Mouse (Mus musculus) forebrain, postnatal 0 days (tissue): ENCODE measurements around the gene Fmnl3. TPM values are rescaled to one million over a fixed set of nuclear protein-coding genes. Genes with fewer than 3 reads are reported as not detected.
A peak's percentile ranks its signal among the peaks of the same experiment; 100 is the strongest.

Experiments
- ATAC-seq: fragments of 200-750 bp; cut with Nextera tagmentation; 2 replicates; pipeline ENCODE4 v1.8.0; 2017; ENCODE audit warnings: mild to moderate bottlenecking, moderate library complexity
- DNase-seq: peaks from one replicate; pipeline ENCODE4 v3.0.0-alpha.2; 2015
- H3K27ac ChIP-seq: fragments of 300-500 bp; sonication (generic); 2 replicates; pipeline ENCODE4 v1.5.1; 2014; ENCODE audit warnings: low read depth, mild to moderate bottlenecking, antibody characterized with exemption, low read length, moderate library complexity, mixed read lengths
- H3K27me3 ChIP-seq: fragments of 300-500 bp; sonication (generic); 2 replicates; pipeline ENCODE4 v1.6.1; 2014; ENCODE audit warnings: mild to moderate bottlenecking, low read length, mixed read lengths; ENCODE audit not compliant: insufficient read depth
- H3K36me3 ChIP-seq: fragments of 300-500 bp; sonication (generic); 2 replicates; pipeline ENCODE4 v1.6.1; 2014; ENCODE audit warnings: mild to moderate bottlenecking, moderate library complexity; ENCODE audit not compliant: insufficient read depth
- H3K4me1 ChIP-seq: fragments of 300-500 bp; sonication (generic); 2 replicates; pipeline ENCODE4 v1.6.1; 2014; ENCODE audit warnings: antibody characterized with exemption; ENCODE audit not compliant: insufficient read depth
- H3K4me2 ChIP-seq: fragments of 300-500 bp; sonication (generic); 2 replicates; pipeline ENCODE4 v1.6.1; 2014; ENCODE audit warnings: low read depth, mild to moderate bottlenecking, moderate library complexity
- H3K4me3 ChIP-seq: fragments of 300-500 bp; sonication (generic); 2 replicates; pipeline ENCODE4 v1.5.1; 2014; ENCODE audit warnings: low read depth, low read length, mixed read lengths
- H3K9ac ChIP-seq: fragments of 300-500 bp; sonication (generic); 2 replicates; pipeline ENCODE4 v1.6.1; 2014; ENCODE audit warnings: mild to moderate bottlenecking
- H3K9me3 ChIP-seq: fragments of 300-500 bp; sonication (generic); 2 replicates; pipeline ENCODE4 v1.6.1; 2016; ENCODE audit warnings: low read length
- CTCF ChIP-seq: sonication (generic); IDR thresholded peaks from 2 replicates; pipeline ENCODE4 v1.5.1; 2016; ENCODE audit warnings: antibody characterized with exemption, control low read depth, low read depth
- WGBS: fragments of 180-500 bp; shearing (Covaris S2); extraction: QIAGEN DNeasy Blood & Tissue Kit; methylation state at CpG from one replicate; pipeline ENCODE4 v1.1.7; 2014; 5-methylcytosine and 5-hydroxymethylcytosine counted together
- polyA plus RNA-seq: library from polyadenylated mRNA; unstranded; fragments of >200 nt; fragmentation: Nextera tagmentation; extraction: Ambion mirVana; gene quantifications from 2 replicates; pipeline ENCODE4 v1.2.1, GENCODE M21; 2015
- total RNA-seq: library from RNA; depleted of rRNA; stranded (reverse); fragments of >200 nt; gene quantifications from 2 replicates; pipeline ENCODE4 v1.2.3, GENCODE M21; 2014

Fmnl3 gene
- total and polyA plus RNA-seq, 2 experiments from 2014 or later: 8.6 to 14.2 TPM

DNA sequence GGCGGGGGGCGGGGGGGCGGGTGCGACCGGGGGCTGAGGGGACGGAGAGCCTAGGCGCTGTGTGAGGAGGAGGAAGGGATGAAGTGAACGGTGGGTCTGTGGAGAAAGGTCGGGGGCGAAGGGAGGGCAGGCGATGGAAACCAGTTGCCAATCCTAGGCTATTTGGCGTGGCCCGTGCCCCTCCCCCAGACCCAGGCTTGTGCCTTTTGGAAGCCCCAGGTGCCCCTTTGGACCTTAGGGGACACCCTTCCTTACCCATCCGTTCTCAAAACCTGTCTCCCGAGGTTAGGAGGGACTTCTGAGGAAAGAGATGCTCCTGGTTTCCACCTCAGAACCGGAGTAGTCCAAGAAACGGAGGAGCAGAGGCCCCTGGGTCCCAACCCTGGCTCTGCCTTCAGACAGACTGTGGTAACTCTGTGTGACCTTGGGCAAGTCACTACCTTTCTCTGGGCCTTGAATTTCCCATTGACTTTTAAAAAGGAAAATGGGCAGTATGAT is 74.7 kb downstream of the Fmnl3 start, which contains the start of gene Fam186b:
TSS of gene Fam186b (minus strand) at position 405 of the 498 bp plus-strand sequence.
- WGBS: 3% methylated on average over 13 of the region's 17 CpGs
- peak within 1 kb of the TSS; percentile 62 for H3K4me3 ChIP-seq
- H3K27me3 ChIP-seq: no peaks in the 10 kb centered on the region
- H3K9me3 ChIP-seq: no peaks in the 10 kb centered on the region
- peak within 1 kb of the TSS; percentile 92 for H3K27ac ChIP-seq
- H3K36me3 ChIP-seq: no peaks in the 10 kb centered on the region
- no peak for ATAC-seq
- H3K9ac ChIP-seq: peak within 1 kb of the TSS; percentile 72
- H3K4me2 ChIP-seq: peak within 1 kb of the TSS; percentile 57
- DNase-seq: peak; percentile 40
- no peak for TF ChIP-seq CTCF
- 0 out of 2 replicates have a peak, but pooled peaks cover 10% of the 10 kb centered on the region for H3K4me1 ChIP-seq

DNA sequence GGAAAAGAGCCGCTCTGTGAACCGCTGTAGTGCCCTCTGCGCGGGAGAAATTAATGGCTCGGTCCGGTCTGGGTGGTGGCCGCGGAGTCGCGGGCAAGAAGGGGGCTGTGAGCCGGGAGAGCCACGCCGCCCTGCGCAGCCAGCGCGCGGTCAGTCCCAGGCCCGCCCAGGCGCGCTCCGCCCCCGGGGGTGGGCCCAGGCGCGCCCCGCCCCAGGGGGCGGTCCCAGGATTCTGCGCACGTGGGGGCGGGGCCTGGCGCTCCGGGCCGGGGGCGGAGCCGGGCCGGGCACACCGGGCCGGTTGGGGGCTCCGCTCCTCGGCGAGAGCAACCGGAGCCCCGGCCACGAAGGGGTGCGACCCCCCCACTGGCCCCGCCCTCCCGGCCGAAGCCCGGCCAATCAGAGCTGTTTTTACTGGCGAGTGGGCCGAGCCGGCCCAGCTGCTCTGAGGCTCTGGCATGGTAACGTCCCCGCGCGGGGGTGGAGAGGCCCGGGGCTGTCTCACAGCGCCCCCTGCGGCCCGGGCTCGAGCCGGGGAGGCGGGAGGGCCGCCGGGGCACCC is 75.4 kb downstream of the Fmnl3 start, which contains the start of gene Prpf40b:
TSS of gene Prpf40b (plus strand) at position 275 of the 562 bp plus-strand sequence.
- Histone ChIP-seq H3K27me3 (no peaks in the 10 kb centered on the region), H3K4me2 (peak within 1 kb of the TSS; percentile 57), H3K9me3 (no peaks in the 10 kb centered on the region), H3K9ac (peak within 1 kb of the TSS; percentile 72), H3K4me3 (peak within 1 kb of the TSS; percentile 62), H3K36me3 (no peaks in the 10 kb centered on the region), H3K27ac (peak within 1 kb of the TSS; percentile 92), H3K4me1 (0 out of 2 replicates have a peak, but pooled peaks cover 10% of the 10 kb centered on the region)
- peak; percentile 58 for TF ChIP-seq CTCF
- DNase-seq (peak; percentile 96), ATAC-seq (peak; percentile 96)
- 2% methylated on average over 51 of the region's 64 CpGs for WGBS

DNA sequence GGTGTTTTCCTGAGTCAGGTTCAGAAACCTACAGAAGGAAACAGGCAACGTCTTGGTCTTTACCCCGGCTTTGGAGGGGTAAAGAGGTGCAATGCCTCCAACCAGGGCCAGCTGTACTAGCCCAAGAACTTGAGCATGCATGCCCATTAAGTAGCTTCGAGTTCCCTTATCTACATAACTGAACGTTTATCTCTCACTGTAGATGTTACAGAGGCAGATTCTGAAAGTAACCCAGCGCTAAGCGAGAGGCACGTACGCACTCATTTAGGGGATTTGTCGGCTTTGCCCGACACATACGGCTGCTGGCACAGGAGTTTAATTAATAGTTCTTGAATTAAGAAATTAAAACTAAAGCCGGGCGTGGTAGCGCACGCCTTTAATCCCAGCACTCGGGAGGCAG is 76.0 kb downstream of the Fmnl3 start:
- 0 out of 2 replicates have a peak, but pooled peaks cover 10% of the 10 kb centered on the region for H3K4me1 ChIP-seq
- H3K27ac ChIP-seq: no peak overlapping the region
- peak overlapping the region; percentile 72 for H3K9ac ChIP-seq
- no peaks in the 10 kb centered on the region for H3K27me3 ChIP-seq
- H3K36me3 ChIP-seq: no peaks in the 10 kb centered on the region
- H3K4me3 ChIP-seq: peak overlapping the region; percentile 62
- DNase-seq: peak; percentile 29
- no peaks in the 10 kb centered on the region for H3K9me3 ChIP-seq
- no peak for ATAC-seq
- WGBS: 16% methylated on average over 16 of the region's 16 CpGs
- TF ChIP-seq CTCF: no peak
- peak overlapping the region; percentile 57 for H3K4me2 ChIP-seq

DNA sequence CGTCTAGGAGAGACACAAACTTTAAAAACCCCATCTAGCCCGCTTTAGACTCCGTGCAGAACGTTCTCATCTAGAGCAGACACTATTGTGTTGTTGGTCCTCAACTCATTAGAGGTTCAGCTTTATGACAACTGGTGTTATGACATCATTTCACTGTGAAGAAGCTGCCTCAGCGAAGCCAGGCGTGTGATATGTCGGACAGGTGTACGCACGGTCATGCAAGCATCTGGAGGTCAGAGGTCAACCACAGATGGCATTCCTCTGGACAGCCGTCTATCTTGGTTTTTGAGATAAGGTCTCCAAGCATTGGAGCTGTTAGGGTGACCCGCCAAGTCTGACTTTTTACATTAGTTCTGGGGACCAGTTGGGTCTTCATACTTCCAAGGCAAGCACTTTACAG is 79.7 kb downstream of the Fmnl3 start:
- no peak overlapping the region for H3K27ac ChIP-seq
- 0 out of 2 replicates have a peak, but pooled peaks cover 4% of the 10 kb centered on the region for H3K4me1 ChIP-seq
- no peaks in the 10 kb centered on the region for H3K36me3 ChIP-seq
- TF ChIP-seq CTCF: no peak
- no peaks in the 10 kb centered on the region for H3K9me3 ChIP-seq
- no peaks in the 10 kb centered on the region for H3K27me3 ChIP-seq
- DNase-seq (no peak), ATAC-seq (no peak)
- H3K9ac ChIP-seq: no peak overlapping the region
- WGBS: 90% methylated on average over 11 of the region's 11 CpGs
- no peak overlapping the region for H3K4me3 ChIP-seq
- H3K4me2 ChIP-seq: no peak overlapping the region

DNA sequence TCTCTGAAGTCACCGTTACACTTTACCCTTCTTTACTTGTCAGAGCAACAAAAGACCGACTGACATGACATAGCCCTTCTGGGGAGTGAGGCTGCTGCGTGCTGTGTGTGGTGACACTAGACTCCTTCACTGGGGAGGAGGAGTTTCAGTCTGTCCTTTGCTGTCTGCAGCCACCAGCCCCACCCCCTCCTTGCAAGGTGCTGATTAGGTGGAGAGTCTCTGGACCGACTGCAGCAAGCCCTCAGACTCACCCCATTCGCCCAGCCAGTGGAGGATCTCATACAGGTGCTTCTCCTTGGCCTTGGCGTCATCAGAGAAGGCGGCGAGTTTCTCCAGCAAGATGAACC is 85.1 kb downstream of the Fmnl3 start:
- H3K9me3 ChIP-seq: no peaks in the 10 kb centered on the region
- 55% methylated on average over 8 of the region's 8 CpGs for WGBS
- no peak for ATAC-seq
- no peak for TF ChIP-seq CTCF
- H3K4me2 ChIP-seq: no peak overlapping the region
- no peaks in the 10 kb centered on the region for H3K27me3 ChIP-seq
- no peak overlapping the region for H3K9ac ChIP-seq
- H3K27ac ChIP-seq: no peak overlapping the region
- DNase-seq: no peak
- no peaks in the 10 kb centered on the region for H3K36me3 ChIP-seq
- no peak overlapping the region for H3K4me3 ChIP-seq
- no peaks in the 10 kb centered on the region for H3K4me1 ChIP-seq

DNA sequence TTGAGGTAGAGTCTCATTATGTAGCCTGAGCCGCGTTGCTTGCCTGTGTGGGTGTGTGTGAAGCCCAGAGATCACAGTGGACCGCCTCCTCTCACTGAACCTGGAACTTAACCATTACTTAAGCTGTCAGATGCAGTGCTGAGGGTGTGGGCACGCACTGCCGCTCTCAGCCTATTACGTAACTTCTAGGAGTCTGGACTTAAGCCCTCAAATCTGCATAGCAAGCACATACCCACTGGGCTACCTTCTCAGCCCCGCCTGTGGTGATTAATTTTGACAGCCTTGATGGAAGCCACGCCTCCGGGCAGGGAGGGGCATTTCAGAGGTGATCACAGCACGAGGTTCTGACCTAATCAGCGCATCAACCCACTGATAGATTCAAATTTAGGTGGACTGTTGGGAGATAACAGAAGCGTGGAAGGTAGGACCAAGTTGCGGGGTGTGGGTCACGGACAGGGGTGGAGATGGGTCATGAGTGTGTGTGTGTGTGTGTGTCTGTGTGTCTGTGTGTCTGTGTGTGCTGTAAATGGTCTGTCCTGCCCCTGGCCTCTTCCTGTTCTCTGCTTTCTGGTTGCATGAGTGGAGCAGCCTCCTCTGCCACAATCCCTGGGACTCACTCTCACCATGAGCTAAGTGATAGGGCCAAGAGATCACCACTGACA is 85.6 kb downstream of the Fmnl3 start:
- Histone ChIP-seq H3K27me3 (no peaks in the 10 kb centered on the region), H3K9me3 (no peaks in the 10 kb centered on the region), H3K36me3 (no peaks in the 10 kb centered on the region), H3K9ac (no peak overlapping the region), H3K4me3 (no peak overlapping the region), H3K4me2 (no peak overlapping the region), H3K27ac (no peak overlapping the region), H3K4me1 (no peaks in the 10 kb centered on the region)
- ATAC-seq (no peak), DNase-seq (no peak)
- WGBS: 56% methylated on average over 14 of the region's 14 CpGs
- no peak for TF ChIP-seq CTCF

DNA sequence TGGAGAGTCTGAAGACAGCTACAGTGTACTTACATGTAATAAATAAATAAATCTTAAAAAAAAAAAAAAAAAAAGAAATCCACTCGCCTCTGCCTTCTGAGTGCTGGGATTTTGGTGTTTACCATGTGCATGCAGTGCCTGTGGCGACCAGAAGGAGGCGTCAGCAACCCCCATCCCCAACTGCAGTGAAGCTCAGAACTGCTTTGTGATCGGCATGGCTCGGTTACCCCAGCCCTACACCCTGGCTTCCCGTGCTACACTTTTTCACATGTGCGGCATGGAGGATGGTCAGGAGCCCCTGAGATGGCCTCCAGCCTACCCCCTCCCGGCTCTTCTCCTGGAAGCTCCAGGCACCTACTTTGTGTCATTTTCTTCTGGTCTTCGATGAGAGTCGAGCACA is 86.8 kb downstream of the Fmnl3 start:
- Histone ChIP-seq H3K4me1 (no peaks in the 10 kb centered on the region), H3K27ac (no peak overlapping the region), H3K9ac (no peak overlapping the region), H3K36me3 (no peaks in the 10 kb centered on the region), H3K4me3 (no peak overlapping the region), H3K9me3 (no peaks in the 10 kb centered on the region), H3K27me3 (no peaks in the 10 kb centered on the region), H3K4me2 (no peak overlapping the region)
- no peak for ATAC-seq
- TF ChIP-seq CTCF: peak; percentile 28
- 66% methylated on average over 10 of the region's 10 CpGs for whole genome bisulfite sequencing
- no peak for DNase-seq
